Mouse (Mus musculus): Measurements from ENCODE around the gene Tm7sf3.
"Not testable (repeated sequence)": the region's sequence is repeated elsewhere in the genome, so short reads cannot be mapped to it uniquely, and the experiment has no call there.

Tm7sf3 gene

GRCm38 (mm10) chr6:146615891-146616290, 26.7 kb downstream of the Tm7sf3 start:
- DNase-seq (ENCODE audit: extremely low read depth, insufficient read length, low spot score), result no peak

GRCm38 (mm10) chr6:146614541-146614940, 28.1 kb downstream of the Tm7sf3 start:
- DNase-seq (ENCODE audit: extremely low read depth, insufficient read length, low spot score), result no peak

GRCm38 (mm10) chr6:146613907-146614306, 28.7 kb downstream of the Tm7sf3 start:
- no peak for DNase-seq (ENCODE audit: extremely low read depth, insufficient read length, low spot score)

- DNase-seq (ENCODE audit: extremely low read depth, insufficient read length, low spot score), result no peak
Observed at GRCm38 (mm10) chr6:146612736-146613135, 29.9 kb downstream of the Tm7sf3 start.

GRCm38 (mm10) chr6:146611897-146612296, 30.7 kb downstream of the Tm7sf3 start:
- no peak for DNase-seq (ENCODE audit: extremely low read depth, insufficient read length, low spot score)

DNA sequence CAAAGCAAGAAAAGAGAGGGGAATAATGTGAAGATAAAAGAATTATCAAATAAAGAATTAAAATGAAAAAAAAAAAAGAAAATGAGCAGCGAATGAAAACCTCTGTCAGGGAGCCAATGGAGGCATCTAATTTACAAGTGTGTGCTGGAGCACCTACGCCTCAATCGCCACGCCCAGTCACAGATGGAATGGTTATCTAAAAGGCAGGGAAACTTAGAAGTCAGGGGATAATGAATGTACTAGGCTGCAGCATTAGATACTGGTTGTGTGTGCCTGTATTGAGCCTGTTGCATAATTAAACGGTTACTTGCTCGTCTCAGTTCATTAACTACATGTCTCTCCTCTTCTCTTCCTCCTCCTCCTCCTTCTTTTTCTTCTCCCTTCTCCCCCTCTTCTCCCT, 31.2 kb downstream of the Tm7sf3 start:
- no peak for DNase-seq (ENCODE audit: extremely low read depth, insufficient read length, low spot score)

GRCm38 (mm10) chr6:146603651-146604050, 39.0 kb downstream of the Tm7sf3 start:
- no peak for DNase-seq (ENCODE audit: extremely low read depth, insufficient read length, low spot score)

DNA sequence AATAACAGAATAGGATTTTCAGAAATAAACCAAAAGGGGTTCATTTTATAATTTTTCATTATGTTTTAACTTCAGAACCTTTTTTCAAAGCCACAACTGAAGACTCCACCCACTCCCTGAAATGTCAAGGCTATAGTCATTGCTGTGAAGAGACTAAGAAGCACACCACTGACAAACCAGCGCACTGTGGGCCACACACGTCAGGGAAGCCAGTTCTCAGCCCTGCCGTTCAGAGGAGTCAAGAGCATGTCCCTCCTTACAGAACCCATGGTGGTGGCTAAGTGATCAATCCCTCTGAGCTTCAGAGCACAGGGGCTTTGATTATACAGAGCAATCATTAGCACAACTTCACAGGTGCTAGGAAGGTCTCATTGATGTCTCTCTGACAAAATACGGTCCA, 40.0 kb downstream of the Tm7sf3 start:
- DNase-seq (ENCODE audit: extremely low read depth, insufficient read length, low spot score), result no peak

DNA sequence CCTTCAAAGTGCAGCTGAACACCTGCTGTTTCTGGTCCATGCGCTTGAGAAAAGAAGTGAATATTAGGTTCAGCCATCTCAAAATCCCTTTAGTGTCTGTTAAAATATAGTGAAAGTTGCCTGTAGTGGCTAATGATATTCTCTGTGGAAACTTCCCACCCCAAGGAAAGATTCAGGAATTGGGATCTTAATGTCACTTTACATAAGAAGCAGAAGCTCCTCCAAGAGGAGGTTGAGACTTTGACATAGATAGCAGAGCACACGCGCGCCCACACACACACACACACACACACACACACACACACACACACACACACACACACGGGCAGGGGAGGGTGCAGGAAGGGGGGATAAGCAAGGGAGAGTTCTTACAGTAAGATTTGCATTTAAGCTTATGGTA, 57.5 kb downstream of the Tm7sf3 start:
- no peak for DNase-seq (ENCODE audit: extremely low read depth, insufficient read length, low spot score)

- no peak for DNase-seq (ENCODE audit: extremely low read depth, insufficient read length, low spot score)
Observed at GRCm38 (mm10) chr6:146583366-146584046, 59.1 kb downstream of the Tm7sf3 start.

- no peak for DNase-seq (ENCODE audit: extremely low read depth, insufficient read length, low spot score)
Observed at GRCm38 (mm10) chr6:146580381-146580926, 62.2 kb downstream of the Tm7sf3 start.

- no peak for DNase-seq (ENCODE audit: extremely low read depth, insufficient read length, low spot score)
Observed at GRCm38 (mm10) chr6:146578586-146578985, 64.0 kb downstream of the Tm7sf3 start.

DNA sequence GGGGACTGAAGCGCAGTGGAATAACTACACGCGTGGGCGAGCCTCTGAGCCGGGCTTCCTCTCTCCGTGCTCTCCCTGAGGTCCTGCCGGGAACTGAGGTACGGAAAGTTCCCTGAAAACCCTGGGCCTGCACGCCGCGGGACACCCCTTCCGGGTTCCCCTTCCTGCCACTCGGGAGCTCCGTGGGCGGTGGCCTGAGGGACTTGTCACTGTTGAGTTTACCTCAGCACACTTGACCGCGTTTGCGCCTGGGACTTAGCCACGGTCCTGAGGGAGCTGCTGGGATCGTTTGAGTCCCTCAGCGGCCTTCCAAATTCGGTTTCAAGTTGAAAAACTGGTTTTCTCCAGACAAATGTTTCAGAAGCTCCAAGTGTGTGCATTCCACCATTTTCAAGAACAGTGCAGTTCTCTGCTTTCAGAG, 64.5 kb downstream of the Tm7sf3 start:
- no peak for DNase-seq (ENCODE audit: extremely low read depth, insufficient read length, low spot score)

- DNase-seq (ENCODE audit: extremely low read depth, insufficient read length, low spot score), result peak; percentile 100
Observed at GRCm38 (mm10) chr6:146577310-146578109, 65.1 kb downstream of the Tm7sf3 start, which contains the start of gene Ints13. Ints13 (minus strand) TSS chr6:146577835.

DNA sequence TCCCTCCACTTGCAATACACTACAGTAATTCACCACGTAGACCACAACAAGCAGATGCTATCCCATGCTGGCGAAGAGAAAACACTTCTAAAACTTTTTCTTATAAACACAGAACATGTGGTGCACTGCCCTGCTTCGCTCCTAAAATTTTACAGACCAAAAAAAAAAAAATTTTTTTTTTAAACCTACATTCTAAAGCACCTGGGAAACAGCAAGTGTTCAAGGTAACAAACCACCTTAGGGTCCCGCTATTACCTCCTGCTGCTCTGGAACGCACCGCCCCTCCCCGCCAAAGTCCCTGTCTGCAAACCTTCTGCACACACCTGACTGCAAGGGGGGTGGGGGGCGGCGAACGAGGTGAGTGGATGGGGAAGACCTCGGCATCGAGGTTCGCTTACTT, 65.7 kb downstream of the Tm7sf3 start, which contains the start of gene Fgfr1op2:
TSS of gene Fgfr1op2 (plus strand) at position 301 of the 400 bp plus-strand sequence.
- DNase-seq (ENCODE audit: extremely low read depth, insufficient read length, low spot score), result no peak

DNA sequence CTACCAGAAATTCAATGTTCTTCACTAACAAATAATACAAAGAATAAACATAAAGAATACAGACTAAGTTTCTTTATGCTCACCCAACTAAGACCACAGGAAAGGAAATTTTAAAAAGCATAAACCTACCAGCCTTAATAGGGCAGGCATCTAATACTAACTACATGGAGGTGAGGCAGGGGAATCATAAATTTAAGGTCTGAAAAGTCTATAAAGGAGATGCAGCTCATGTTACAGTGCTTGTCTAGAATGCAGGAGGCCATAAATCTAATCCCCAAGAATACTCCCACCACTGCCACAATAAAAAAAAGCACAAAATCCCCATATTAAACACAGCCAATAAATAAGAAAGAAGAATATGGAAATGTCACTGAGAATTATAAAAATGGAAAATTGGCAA, 70.6 kb downstream of the Tm7sf3 start:
- no peak for DNase-seq (ENCODE audit: extremely low read depth, insufficient read length, low spot score)

DNA sequence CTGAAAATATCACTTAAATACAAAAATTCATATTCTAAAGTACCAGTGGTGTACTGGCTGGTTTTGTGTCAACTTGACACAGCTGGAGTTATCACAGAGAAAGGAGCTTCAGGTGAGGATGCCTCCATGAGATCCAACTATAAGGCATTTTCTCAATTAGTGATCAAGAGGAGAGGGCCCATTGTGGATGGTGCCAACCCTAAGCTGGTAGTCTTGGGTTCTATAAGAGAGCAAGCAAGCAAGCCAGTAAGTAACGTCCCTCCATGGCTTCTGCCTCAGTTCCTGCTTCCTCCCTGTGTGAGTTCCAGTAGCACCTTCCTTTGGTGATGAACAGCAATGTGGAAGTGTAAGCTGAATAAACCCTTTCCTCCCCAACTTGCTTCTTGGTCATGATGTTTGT, 80.2 kb downstream of the Tm7sf3 start:
- not testable (repeated sequence) for DNase-seq (ENCODE audit: extremely low read depth, insufficient read length, low spot score)

All from 3134 (cell line).